Mouse (Mus musculus): Measurements from ENCODE around the gene Tmem178.

- TF ChIP-seq POLR2A (IDR thresholded peaks at IDR 0.05; ENCODE audit: extremely low read depth, insufficient read depth, low read length), result no peak
- no peak for TF ChIP-seq CTCF (IDR thresholded peaks at IDR 0.05; ENCODE audit: low read depth, low read length)
Observed at GRCm38 (mm10) chr17:80936521-80936920, 7.9 kb upstream of the Tmem178 start.
